Mouse (Mus musculus) olfactory bulb, adult 2 months (tissue): Measurements from ENCODE around the gene Cemip.

Experiments used
- CTCF ChIP-seq: fragments of 200-500 bp; IDR thresholded peaks from 2 replicates; pipeline ENCODE4 v1.5.1; 2012; ENCODE audit warnings: low read depth, mild to moderate bottlenecking, low read length, moderate library complexity; ENCODE audit not compliant: insufficient read depth
- POLR2A ChIP-seq: fragments of 200-500 bp; IDR thresholded peaks from 2 replicates; pipeline ENCODE4 v1.6.1; 2012; ENCODE audit warnings: mild to moderate bottlenecking, low read depth, low read length, moderate library complexity; ENCODE audit not compliant: insufficient read depth

- TF ChIP-seq CTCF (no peak), POLR2A (no peak)
These were observed 63.8 kb downstream of the Cemip start for GRCm38 (mm10) chr7:84022462-84022861.
